Mouse (Mus musculus): ENCODE data around the gene Vps41. TPM values are rescaled to one million over a fixed set of nuclear protein-coding genes. Genes with fewer than 3 reads are reported as not detected.

Vps41 gene
- polyA plus RNA-seq, 1 experiment from 2014 or later, result 105 TPM

GRCm38 (mm10) chr13:18809978-18810675 is 93.0 kb downstream of the Vps41 start:
- ATAC-seq (ENCODE audit: low FRiP score) (peak; percentile 90), DNase-seq (ENCODE audit: low spot score, missing footprints) (peak; percentile 96)
- Histone ChIP-seq H3K4me2 (no peak overlapping the region), H3K27ac (ENCODE audit: low read depth, low read length) (no peak overlapping the region), H3K4me3 (ENCODE audit: low read depth, low read length) (no peak overlapping the region), H3K36me3 (ENCODE audit: control insufficient read depth, insufficient read depth, low read length) (no peaks in the 10 kb centered on the region), H3K27me3 (ENCODE audit: control insufficient read depth, insufficient read depth, low read length) (no peaks in the 10 kb centered on the region), H3K4me1 (ENCODE audit: control insufficient read depth, insufficient read depth, low read length) (no peaks in the 10 kb centered on the region), H3K9ac (ENCODE audit: low read length) (no peak overlapping the region), H3K9me3 (ENCODE audit: control insufficient read depth, low read length) (no peaks in the 10 kb centered on the region)
- WGBS, result 21% methylated on average over 11 of the region's 11 CpGs

GRCm38 (mm10) chr13:18824420-18825123 is 107.5 kb downstream of the Vps41 start:
- ATAC-seq (ENCODE audit: low FRiP score) (peak; percentile 68; the same call in 1 of the 2 replicates), DNase-seq (ENCODE audit: low spot score, missing footprints) (no peak)
- Histone ChIP-seq H3K27me3 (ENCODE audit: control insufficient read depth, insufficient read depth, low read length) (no peaks in the 10 kb centered on the region), H3K4me1 (ENCODE audit: control insufficient read depth, insufficient read depth, low read length) (0 out of 2 replicates have a peak, but pooled peaks cover 2% of the 10 kb centered on the region), H3K4me2 (no peak overlapping the region), H3K4me3 (ENCODE audit: low read depth, low read length) (no peak overlapping the region), H3K9ac (ENCODE audit: low read length) (no peak overlapping the region), H3K9me3 (ENCODE audit: control insufficient read depth, low read length) (no peaks in the 10 kb centered on the region), H3K36me3 (ENCODE audit: control insufficient read depth, insufficient read depth, low read length) (no peaks in the 10 kb centered on the region), H3K27ac (ENCODE audit: low read depth, low read length) (peak overlapping the region; percentile 30; the same call in 1 of the 2 replicates)
- 63% methylated on average over 10 of the region's 10 CpGs for WGBS

- Histone ChIP-seq H3K9me3 (ENCODE audit: control insufficient read depth, low read length) (no peaks in the 10 kb centered on the region), H3K4me2 (no peak overlapping the region), H3K27ac (ENCODE audit: low read depth, low read length) (no peak overlapping the region), H3K27me3 (ENCODE audit: control insufficient read depth, insufficient read depth, low read length) (no peaks in the 10 kb centered on the region), H3K9ac (ENCODE audit: low read length) (no peak overlapping the region), H3K36me3 (ENCODE audit: control insufficient read depth, insufficient read depth, low read length) (no peaks in the 10 kb centered on the region), H3K4me1 (ENCODE audit: control insufficient read depth, insufficient read depth, low read length) (0 out of 2 replicates have a peak, but pooled peaks cover 2% of the 10 kb centered on the region), H3K4me3 (ENCODE audit: low read depth, low read length) (no peak overlapping the region)
- DNase-seq (ENCODE audit: low spot score, missing footprints) (no peak), ATAC-seq (ENCODE audit: low FRiP score) (no peak)
- 92% methylated on average over 10 of the region's 10 CpGs for WGBS
Measured at GRCm38 (mm10) chr13:18827029-18827428, 109.9 kb downstream of the Vps41 start.

GRCm38 (mm10) chr13:18830486-18830885 is 113.4 kb downstream of the Vps41 start:
- DNase-seq (ENCODE audit: low spot score, missing footprints), result no peak
- H3K9ac ChIP-seq (ENCODE audit: low read length), result no peak overlapping the region
- no peak overlapping the region for H3K27ac ChIP-seq (ENCODE audit: low read depth, low read length)
- no peak for ATAC-seq (ENCODE audit: low FRiP score)
- WGBS, result 76% methylated on average over 3 of the region's 3 CpGs
- no peaks in the 10 kb centered on the region for H3K27me3 ChIP-seq (ENCODE audit: control insufficient read depth, insufficient read depth, low read length)
- no peaks in the 10 kb centered on the region for H3K4me1 ChIP-seq (ENCODE audit: control insufficient read depth, insufficient read depth, low read length)
- H3K4me2 ChIP-seq, result no peak overlapping the region
- H3K9me3 ChIP-seq (ENCODE audit: control insufficient read depth, low read length), result no peaks in the 10 kb centered on the region
- no peak overlapping the region for H3K4me3 ChIP-seq (ENCODE audit: low read depth, low read length)
- no peaks in the 10 kb centered on the region for H3K36me3 ChIP-seq (ENCODE audit: control insufficient read depth, insufficient read depth, low read length)

GRCm38 (mm10) chr13:18839231-18839630 is 122.1 kb downstream of the Vps41 start:
- no peaks in the 10 kb centered on the region for H3K9me3 ChIP-seq (ENCODE audit: control insufficient read depth, low read length)
- no peak overlapping the region for H3K4me2 ChIP-seq
- no peaks in the 10 kb centered on the region for H3K36me3 ChIP-seq (ENCODE audit: control insufficient read depth, insufficient read depth, low read length)
- ATAC-seq (ENCODE audit: low FRiP score) (no peak), DNase-seq (ENCODE audit: low spot score, missing footprints) (peak; percentile 39)
- H3K4me3 ChIP-seq (ENCODE audit: low read depth, low read length), result no peak overlapping the region
- H3K27me3 ChIP-seq (ENCODE audit: control insufficient read depth, insufficient read depth, low read length), result no peaks in the 10 kb centered on the region
- 90% methylated on average over 4 of the region's 4 CpGs for WGBS
- H3K4me1 ChIP-seq (ENCODE audit: control insufficient read depth, insufficient read depth, low read length), result no peaks in the 10 kb centered on the region
- no peak overlapping the region for H3K9ac ChIP-seq (ENCODE audit: low read length)
- no peak overlapping the region for H3K27ac ChIP-seq (ENCODE audit: low read depth, low read length)

- no peak overlapping the region for H3K27ac ChIP-seq (ENCODE audit: low read depth, low read length)
- WGBS, result 68% methylated on average over 4 of the region's 4 CpGs
Measured at GRCm38 (mm10) chr13:18840366-18840765, 123.3 kb downstream of the Vps41 start.

GRCm38 (mm10) chr13:18841019-18841418 is 123.9 kb downstream of the Vps41 start:
- no peak overlapping the region for H3K9ac ChIP-seq (ENCODE audit: low read length)
- H3K4me1 ChIP-seq (ENCODE audit: control insufficient read depth, insufficient read depth, low read length), result no peaks in the 10 kb centered on the region
- no peaks in the 10 kb centered on the region for H3K36me3 ChIP-seq (ENCODE audit: control insufficient read depth, insufficient read depth, low read length)
- ATAC-seq (ENCODE audit: low FRiP score), result no peak
- H3K4me3 ChIP-seq (ENCODE audit: low read depth, low read length), result no peak overlapping the region
- H3K9me3 ChIP-seq (ENCODE audit: control insufficient read depth, low read length), result no peaks in the 10 kb centered on the region
- no peak overlapping the region for H3K27ac ChIP-seq (ENCODE audit: low read depth, low read length)
- peak; percentile 61 for DNase-seq (ENCODE audit: low spot score, missing footprints)
- no peak overlapping the region for H3K4me2 ChIP-seq
- WGBS, result 76% methylated on average over 2 of the region's 2 CpGs
- H3K27me3 ChIP-seq (ENCODE audit: control insufficient read depth, insufficient read depth, low read length), result no peaks in the 10 kb centered on the region

More at GRCm38 (mm10) chr13:18840366-18840765, 123.3 kb downstream of the Vps41 start:
- Histone ChIP-seq H3K4me1 (ENCODE audit: control insufficient read depth, insufficient read depth, low read length) (no peaks in the 10 kb centered on the region), H3K27me3 (ENCODE audit: control insufficient read depth, insufficient read depth, low read length) (no peaks in the 10 kb centered on the region), H3K9ac (ENCODE audit: low read length) (no peak overlapping the region), H3K4me2 (no peak overlapping the region), H3K36me3 (ENCODE audit: control insufficient read depth, insufficient read depth, low read length) (no peaks in the 10 kb centered on the region), H3K9me3 (ENCODE audit: control insufficient read depth, low read length) (no peaks in the 10 kb centered on the region), H3K4me3 (ENCODE audit: low read depth, low read length) (no peak overlapping the region)
- DNase-seq (ENCODE audit: low spot score, missing footprints) (peak; percentile 56), ATAC-seq (ENCODE audit: low FRiP score) (no peak)

GRCm38 (mm10) chr13:18841752-18842282 is 124.7 kb downstream of the Vps41 start:
- WGBS, result 91% methylated on average over 6 of the region's 6 CpGs
- Histone ChIP-seq H3K36me3 (ENCODE audit: control insufficient read depth, insufficient read depth, low read length) (no peaks in the 10 kb centered on the region), H3K4me1 (ENCODE audit: control insufficient read depth, insufficient read depth, low read length) (no peaks in the 10 kb centered on the region), H3K4me2 (no peak overlapping the region), H3K27ac (ENCODE audit: low read depth, low read length) (no peak overlapping the region), H3K9me3 (ENCODE audit: control insufficient read depth, low read length) (no peaks in the 10 kb centered on the region), H3K9ac (ENCODE audit: low read length) (no peak overlapping the region), H3K27me3 (ENCODE audit: control insufficient read depth, insufficient read depth, low read length) (no peaks in the 10 kb centered on the region), H3K4me3 (ENCODE audit: low read depth, low read length) (no peak overlapping the region)
- no peak for ATAC-seq (ENCODE audit: low FRiP score)
- peak; percentile 73 for DNase-seq (ENCODE audit: low spot score, missing footprints)

- Histone ChIP-seq H3K4me3 (ENCODE audit: low read depth, low read length) (no peak overlapping the region), H3K4me1 (ENCODE audit: control insufficient read depth, insufficient read depth, low read length) (no peaks in the 10 kb centered on the region), H3K27me3 (ENCODE audit: control insufficient read depth, insufficient read depth, low read length) (no peaks in the 10 kb centered on the region), H3K9ac (ENCODE audit: low read length) (no peak overlapping the region), H3K9me3 (ENCODE audit: control insufficient read depth, low read length) (no peaks in the 10 kb centered on the region), H3K4me2 (no peak overlapping the region), H3K36me3 (ENCODE audit: control insufficient read depth, insufficient read depth, low read length) (no peaks in the 10 kb centered on the region), H3K27ac (ENCODE audit: low read depth, low read length) (no peak overlapping the region)
- 93% methylated on average over 4 of the region's 4 CpGs for WGBS
- DNase-seq (ENCODE audit: low spot score, missing footprints), result peak; percentile 59
- no peak for ATAC-seq (ENCODE audit: low FRiP score)
Measured at GRCm38 (mm10) chr13:18842556-18842955, 125.5 kb downstream of the Vps41 start.

Data from midbrain, embryonic 11.5 days (tissue).